Mouse (Mus musculus) 3134 (cell line): Measurements from ENCODE around the gene Hint2.

Experiments used
- DNase-seq: peaks from one replicate; pipeline ENCODE4 v3.0.0-alpha.2; 2011; ENCODE audit warnings: low spot score; ENCODE audit not compliant: insufficient read length; ENCODE audit errors: extremely low read depth

The Hint2 gene

DNA sequence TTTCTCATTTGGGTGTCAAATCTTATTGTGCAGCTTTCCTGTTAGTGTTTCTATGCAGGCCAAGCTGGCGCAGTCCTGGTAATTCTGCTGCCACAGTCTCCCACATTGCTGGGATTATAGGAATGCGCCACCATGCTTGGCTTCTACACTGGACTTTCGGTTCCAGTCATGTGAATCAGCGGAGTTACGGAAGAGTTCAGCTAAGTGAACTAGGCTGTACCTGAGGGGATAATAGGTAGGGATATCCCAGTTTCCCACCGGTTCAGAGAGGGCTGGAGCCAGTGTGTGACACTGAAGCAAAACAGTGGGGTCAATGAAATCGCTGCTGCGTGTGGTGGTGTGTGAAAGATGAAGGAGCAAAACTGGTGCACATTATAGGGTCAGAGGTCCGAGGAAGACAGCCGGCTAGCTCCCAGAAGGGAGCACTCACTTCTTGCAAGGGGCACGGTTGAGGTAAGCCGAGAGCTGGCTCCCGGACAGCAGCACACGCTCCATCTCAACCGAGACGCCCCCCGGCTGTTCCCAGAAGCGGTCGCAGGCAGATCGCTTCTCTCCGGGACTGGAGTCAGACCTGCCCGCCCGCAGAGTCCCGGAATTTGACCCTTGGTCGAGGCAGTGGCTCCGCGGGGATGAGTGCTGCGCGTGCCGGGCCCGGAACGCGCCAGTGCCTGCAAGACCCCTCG, 469 bp downstream of the Hint2 start:
- no peak for DNase-seq

DNA sequence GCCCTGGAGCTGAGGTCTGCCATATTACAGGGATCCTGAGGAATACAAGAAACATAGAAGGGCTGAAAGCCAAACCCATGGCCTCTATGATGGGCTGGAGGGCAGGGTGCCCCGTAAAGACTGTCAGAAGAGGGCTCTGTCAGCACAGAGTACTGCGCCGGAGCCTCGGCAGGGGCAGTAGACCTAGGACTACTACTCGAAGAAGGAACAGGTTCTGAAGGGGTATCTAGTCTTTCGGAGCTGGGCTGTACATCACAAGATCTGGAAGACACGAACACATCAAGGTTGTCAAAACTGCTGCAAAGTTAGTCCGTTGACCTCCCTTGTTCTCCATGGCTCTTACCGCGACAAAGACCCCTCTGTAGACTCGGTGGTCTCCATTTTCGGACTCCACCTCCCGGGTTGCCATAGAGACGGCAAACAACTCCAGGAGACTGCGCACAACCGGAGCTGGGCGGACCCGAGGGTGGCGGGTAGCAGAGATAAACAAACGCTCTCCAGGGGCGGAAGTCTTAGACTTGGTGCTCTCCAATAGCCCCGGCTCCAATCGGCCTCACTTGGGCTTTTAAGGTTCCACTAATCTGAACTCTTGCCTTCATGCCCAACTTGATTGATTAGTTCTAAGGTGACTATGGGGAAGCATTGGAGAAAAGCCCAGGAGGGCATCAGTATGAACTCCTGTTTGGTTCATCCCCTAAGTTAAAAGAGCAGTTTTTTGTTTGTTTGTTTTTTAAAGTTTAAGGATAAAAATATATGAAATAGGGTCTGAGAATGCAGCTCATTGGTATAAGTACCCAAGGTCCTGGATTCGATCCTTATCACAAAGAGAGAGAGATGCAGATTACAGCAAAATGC, 2.9 kb downstream of the Hint2 start, which contains the start of gene Spag8:
TSS of gene Spag8 (minus strand) at position 434 of the 855 bp plus-strand sequence.
- DNase-seq: no peak

DNA sequence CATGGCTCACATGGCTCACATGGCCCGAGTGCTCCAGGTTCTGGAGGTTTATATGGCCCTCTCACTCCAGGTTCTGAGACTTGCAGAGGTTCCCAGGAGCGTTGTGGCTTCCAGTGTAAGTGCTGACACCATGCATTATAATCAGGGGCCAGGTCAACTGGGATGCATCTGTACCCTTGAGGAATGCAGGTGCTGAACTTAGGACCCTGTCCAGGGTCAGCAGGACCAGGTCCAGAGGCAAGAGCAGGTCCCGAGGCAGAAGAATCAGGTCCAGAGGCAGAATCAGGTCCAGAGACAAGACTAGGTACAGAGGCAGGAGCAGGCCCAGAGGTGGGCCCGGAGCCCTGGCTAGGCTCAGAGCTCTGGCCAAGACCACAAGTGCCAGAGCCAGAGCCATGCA, 3.5 kb downstream of the Hint2 start:
- no peak for DNase-seq

DNA sequence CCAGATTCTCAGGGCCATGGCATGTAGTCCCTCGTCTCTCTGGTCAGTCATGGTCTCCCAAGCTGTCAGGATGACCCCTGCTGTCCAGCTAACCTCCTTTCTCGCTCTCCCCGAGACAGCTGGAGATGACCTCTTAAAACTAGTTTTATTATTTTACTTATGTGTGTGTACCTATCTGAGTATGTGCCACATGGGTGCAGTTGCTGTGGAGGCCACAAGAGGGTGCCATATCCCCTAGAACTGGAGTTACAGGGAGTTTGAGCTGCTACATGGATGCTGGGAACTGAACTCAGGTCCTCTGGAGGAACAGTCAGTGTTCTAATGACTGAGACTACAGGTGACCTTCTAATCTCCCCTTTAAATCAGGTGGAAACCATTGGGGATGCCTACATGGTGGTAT, 6.5 kb downstream of the Hint2 start:
- DNase-seq: no peak

DNA sequence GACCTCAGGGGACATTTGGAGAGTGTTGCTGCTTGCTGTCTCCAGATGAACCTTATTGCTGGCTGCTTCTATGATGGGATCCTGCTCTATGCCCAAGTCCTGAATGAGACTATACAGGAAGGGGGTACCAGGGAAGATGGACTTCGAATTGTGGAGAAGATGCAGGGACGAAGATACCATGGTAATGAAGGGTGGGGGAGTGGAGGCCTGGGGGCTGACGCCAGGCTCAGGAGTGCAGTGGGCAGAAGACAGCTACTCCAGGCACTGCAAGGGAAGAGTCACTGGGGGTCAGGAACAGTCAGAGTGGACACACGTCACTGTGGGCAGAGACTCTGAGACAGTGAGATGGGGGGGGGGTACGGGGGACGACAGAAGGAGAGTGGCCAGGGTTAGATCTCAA, 15.8 kb downstream of the Hint2 start:
- DNase-seq: no peak

DNA sequence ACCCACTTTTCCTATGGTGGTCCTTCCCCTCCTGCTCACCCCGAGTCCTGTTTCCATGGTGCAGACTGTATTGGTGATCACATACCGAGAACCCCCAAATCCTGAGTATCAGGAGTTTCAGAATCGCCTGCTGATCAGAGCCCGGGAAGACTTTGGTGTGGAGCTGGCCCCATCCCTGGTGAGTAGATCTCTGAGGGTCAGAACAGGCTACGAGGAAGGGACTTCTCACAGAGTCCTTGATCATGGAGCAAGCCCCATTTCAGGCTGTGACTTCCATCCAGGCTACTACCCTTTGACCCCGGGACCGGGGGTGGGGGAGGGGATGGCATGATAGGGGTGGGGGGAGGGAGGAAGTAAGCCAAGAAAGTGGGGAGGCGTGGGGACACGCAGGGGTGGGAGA, 16.2 kb downstream of the Hint2 start:
- DNase-seq: no peak

DNA sequence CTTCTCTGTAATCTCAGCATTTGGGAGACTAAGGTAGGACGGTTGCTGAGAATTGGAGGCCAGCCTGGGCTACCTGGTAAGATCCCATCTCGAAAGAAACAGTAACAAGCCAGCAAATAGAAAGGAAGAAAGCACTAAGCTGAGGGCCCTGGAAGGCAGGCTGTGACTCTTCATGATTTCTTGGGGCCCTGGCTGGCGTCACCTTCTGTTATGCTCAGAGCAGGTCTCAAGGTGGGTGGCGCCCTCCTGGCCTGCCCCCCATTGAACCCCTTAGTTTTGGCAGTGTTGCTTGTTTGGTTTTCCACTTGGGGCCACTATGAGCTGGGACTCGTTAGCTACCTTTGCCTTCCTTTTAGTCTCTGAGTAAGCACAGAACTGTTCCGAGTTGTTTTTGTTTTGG, 19.5 kb downstream of the Hint2 start:
- DNase-seq: no peak

DNA sequence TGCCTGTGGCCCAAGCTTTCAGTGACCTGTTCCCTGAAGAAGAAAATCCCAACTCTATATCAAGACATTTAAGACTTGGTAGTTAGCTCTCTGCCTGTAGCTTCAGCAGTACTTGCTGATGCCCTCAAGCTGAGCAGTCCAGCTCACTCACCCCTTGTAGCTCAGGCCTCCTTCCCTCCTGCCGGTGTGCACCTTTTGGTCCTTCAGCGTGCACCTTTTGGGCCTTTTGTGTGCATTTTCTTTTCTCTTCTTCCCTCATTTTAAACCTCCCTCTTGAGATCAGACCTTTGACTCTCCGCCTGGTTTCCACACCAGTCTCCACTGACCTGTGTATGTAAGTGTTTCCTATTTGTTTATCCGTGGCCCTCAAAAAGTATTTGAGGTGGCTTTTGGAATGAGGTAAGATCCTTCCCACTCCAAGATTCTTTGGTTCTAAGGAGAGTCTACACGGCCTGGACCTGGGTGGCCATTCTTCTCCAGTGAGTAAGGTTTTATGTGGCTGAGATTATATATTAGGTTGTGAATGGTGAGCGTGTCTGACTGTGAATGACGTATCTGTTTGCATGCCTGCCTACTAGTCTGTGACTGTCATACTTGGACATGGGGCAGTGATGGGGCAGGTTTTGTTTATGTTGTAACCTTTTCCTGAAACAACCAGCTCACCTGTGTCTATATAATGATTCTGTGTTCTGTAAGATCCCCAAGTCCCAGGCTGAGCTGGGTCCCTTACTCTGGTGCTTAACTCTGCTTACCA, 21.5 kb downstream of the Hint2 start:
- DNase-seq: no peak

DNA sequence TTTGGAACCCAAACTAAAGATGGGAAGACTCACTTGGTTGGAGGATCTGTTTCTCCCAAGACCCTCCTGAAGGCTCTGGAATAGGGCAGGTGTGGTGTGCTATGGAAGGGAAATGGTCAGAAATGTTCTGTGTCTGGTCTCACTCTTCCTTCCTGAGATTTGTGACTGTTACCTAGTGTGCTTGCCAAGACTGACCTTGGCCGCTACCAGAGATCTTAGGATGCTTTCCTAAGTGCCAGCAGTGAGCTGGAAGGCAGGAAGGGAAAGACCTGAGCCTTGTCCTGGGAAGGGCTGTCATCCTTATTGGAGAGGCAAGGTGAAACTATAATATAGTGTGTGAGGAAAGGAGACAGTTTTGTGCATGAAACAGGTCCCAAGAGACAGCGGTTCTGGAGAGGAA, 22.5 kb downstream of the Hint2 start:
- DNase-seq: no peak

DNA sequence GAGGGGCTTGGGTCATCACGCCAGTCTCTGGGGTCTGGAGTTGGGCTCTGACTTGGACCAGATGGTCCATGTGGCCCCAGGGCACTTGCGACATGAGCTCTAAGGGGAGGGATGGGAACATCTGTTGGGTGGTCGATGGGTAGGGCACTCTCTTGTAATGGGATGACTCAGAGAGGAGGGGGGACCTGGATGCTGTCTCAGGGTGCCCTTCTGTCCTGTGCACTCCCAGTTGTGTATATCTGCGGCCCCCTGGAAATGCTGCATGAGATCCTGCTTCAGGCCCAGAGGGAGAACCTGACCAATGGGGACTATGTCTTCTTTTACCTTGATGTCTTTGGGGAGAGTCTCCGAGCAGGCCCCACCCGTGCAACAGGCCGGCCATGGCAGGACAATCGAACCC, 23.0 kb downstream of the Hint2 start:
- DNase-seq: no peak

DNA sequence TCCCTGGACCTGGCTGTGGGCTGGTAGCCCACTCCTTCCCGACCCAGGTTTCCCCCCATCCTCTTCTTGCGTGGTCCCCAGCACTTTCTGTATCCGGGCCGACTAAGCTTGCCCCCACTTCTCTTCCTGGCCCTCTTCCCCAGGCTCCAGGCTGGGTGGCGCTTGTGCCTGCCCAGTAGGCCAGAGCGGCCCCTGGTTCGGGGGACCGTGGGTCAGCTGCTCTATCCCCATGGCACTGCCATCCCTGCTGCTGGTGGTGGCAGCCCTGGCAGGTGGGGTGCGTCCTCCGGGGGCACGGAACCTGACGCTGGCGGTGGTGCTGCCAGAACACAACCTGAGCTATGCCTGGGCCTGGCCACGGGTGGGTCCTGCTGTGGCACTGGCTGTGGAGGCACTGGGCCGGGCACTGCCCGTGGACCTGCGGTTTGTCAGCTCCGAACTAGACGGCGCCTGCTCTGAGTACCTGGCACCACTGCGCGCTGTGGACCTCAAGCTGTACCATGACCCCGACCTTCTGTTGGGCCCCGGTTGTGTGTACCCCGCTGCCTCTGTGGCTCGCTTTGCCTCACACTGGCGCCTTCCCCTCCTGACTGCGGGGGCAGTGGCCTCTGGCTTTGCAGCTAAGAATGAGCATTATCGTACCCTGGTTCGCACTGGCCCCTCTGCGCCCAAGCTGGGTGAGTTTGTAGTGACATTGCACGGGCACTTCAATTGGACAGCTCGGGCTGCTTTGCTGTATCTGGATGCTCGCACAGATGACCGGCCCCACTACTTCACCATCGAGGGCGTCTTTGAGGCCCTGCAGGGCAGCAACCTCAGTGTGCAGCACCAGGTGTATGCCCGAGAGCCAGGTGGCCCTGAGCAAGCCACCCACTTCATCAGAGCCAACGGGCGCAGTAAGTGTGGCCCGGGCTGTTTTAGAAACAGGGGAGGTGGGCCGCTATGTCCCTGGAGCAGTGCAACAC, 24.0 kb downstream of the Hint2 start:
- peak; percentile 40 for DNase-seq

DNA sequence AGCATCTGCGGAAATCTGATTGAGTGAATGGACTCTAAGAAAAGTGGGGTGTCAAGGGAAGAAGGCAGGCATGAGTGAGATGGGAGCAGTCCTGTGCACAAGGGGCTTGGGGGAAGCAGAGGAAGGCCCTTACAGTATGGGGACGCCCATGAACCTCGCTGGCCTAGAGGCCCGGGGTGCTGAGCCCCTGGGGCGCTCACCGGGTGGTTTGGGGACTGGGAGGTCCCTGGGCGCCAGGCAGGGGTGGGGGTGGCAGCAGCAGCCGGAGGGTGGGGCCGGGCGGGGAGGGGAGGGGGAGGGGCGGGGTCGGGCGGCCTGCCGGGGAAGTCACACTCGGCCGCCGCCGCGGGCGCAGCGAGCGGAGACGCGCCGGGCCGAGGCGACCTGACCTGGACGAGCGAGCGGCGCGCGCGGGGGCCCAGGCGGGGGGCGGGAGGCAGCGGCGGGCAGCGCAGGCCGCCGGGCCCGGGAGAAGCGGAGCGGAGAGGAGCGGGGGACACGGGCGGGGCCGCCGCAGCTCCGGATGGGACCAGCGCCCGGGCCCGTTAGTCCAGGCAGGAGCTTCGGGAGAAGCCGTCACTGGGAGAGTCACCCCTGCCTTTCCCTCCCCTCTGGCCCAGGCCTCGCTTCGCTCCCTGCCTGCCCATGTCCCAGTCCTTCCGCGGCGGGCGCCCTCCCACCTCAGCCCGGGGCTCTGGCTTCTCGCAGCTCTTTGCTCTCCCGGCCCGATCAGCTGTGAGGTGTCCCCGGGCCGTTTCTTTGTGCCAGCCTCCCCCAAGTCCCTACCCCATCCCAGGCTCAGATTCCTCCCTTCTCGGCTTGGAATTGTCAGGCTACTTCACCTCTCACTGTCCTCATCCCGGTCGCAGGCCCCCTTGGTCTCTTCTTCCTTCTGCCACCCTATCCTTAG, 25.0 kb downstream of the Hint2 start, which contains the start of gene Npr2:
TSS of gene Npr2 (plus strand) at position 890 of the 910 bp plus-strand sequence.
- peak; percentile 74 for DNase-seq

DNA sequence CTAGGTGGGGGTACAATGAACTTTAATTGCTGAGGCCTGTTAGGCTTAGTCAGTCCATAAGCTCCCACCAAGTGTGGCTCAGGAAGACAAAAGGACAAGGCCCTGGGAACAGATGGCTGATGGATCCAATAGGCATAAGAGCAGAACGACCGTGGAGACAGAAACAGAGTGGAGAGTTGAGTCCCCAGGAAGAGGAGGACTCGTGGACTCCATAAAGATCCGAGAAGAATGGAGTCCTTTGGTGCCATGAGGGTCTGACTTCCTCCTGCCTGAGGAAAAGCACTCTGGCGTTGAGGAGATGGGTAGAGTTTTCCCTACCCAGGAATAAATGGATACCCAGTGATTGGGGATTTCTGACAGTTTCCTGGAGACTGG, 25.6 kb downstream of the Hint2 start:
- no peak for DNase-seq

DNA sequence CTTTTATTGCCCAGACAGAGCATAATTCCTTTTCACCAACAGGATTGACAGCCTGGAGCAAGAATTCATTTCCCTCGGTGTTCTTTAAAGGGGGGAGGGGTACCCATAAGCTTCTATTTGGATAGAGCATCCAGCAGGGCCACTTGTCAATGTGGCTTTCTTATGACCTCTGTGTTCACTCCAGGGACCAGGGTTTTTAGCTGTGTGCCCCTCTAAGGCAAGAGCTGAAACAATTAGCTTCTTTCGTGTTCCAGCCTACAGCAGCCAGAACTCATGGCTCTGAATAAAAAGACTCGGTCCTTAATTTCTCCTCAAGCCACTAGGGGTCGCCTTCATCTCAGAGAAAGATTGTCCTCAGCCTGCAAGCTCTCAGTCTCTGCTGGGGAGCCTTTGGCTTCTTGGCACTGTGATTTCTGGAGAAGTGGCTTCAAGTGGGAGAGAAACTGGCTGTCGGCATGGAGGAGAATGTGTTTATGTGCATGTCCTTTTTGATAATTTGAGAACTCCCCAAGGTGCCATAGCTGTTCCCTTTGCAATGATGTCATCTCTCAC, 26.2 kb downstream of the Hint2 start:
- peak; percentile 48 for DNase-seq

DNA sequence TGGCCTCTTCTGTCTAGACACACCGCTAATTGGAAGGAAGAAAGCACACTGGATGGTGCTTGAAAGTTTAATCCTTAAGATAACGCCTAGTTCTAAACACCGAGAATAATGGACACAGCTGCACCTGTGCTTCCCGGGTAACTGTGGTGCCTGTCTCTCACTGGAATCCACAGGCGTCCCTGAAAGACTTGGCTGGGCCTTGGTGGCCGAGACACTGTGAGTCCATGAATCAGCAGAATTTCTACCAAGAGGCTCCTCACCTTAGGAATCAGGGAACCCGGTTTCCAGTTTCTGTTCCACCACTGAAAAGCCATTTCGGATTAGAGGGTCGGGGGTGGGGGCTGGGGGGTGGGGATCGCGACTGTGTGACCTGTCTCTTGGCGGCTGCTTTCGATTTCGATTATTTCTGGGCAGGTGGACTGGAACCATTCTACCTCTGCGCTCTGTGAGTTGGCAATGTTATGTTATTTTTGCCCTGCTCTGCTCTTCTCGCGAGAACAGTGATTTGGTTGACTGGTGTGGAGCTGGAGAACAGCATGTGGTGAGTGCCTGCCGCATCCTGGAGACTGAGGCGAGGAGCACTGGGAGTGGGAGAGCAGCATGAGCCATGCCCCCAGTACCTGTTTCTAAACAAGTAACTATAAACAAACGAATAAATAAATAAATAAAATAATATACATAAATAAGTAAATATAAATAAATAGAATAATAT, 27.0 kb downstream of the Hint2 start:
- DNase-seq: no peak

DNA sequence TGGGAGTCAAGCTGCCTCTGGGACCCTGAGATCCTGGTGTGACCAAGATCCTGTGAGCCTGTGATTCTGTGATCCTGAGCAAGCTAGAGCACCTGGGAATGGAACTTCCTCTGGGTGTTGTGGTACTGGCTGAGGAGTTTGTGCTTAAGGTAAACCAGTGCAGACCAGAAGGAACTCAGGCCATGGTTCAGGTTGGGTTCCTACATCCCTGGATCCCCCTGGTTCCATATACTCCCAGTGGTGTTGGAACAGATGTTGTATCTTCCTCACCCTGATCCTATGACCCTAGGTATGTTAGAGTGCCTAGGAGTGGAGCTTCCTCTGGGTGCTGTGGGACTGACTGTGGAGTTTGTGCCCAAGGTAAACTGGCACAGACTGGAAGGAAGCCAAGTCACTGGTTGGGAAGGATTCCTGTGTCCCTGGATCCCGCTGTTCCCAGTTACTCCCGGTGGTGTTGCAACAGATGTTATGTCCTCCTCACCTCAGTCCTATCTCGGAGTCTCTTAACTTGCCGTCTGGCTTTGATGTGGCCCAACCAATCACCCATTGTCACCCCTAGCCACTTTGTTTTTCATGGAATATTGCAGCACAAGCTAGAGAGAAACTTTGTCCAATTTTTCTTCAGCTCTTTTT, 36.0 kb downstream of the Hint2 start:
- no peak for DNase-seq

DNA sequence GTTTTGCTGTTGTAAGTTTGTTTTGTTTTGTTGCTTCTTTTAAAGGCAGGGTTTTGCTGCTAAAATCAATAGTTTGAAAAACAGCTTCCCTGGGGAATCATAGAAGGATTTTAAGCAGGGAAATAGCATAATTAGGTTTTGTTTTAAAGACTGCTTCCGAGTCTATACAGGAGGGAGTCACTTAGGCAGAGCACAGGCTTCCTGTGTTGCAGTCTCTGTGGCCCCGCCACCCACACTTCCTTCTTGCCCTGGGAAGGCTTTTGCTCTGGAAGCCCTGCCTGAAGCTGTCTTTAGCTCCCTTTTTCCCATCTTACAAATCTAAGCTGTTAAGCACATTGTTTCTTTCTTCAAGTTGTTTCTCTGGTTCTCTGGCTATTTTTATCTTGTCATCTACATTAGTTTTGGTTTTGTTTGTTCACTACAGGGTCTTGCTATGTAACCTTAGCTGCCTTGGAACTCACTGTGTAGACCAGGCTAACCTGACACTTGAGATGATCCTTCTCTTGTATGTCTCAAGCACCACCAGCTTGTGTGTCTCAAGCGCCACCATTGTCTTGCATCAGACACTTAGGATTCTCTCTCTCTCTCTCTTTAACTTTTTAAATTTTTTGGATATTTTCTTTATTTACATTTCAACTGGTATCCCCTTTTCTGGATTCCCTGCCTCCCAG, 43.1 kb downstream of the Hint2 start:
- no peak for DNase-seq
